Mouse (Mus musculus) midbrain, embryonic 14.5 days (tissue): ENCODE results near the gene Opn5. TPM values are rescaled to one million over a fixed set of nuclear protein-coding genes. Genes with fewer than 3 reads are reported as not detected.

Experiments used
- ATAC-seq: fragments of 200-750 bp; cut with Nextera tagmentation; 2 replicates; pipeline ENCODE4 v1.8.0; 2017; ENCODE audit warnings: moderate number of reproducible peaks, moderate library complexity; ENCODE audit not compliant: low FRiP score, low TSS enrichment
- DNase-seq: peaks from one replicate; pipeline ENCODE4 v3.0.0-alpha.2; 2015
- H3K27ac ChIP-seq: fragments of 300-500 bp; sonication (generic); replicated peaks from 2 replicates; pipeline ENCODE4 v1.5.1; 2014; ENCODE audit warnings: mild to moderate bottlenecking, low read depth, low read length, moderate library complexity
- H3K27me3 ChIP-seq: fragments of 300-500 bp; sonication (generic); 2 replicates; pipeline ENCODE4 v1.6.1; 2014; ENCODE audit warnings: low read length, control low read depth, mixed read lengths; ENCODE audit not compliant: control insufficient read depth, insufficient read depth
- H3K36me3 ChIP-seq: fragments of 300-500 bp; sonication (generic); 2 replicates; pipeline ENCODE4 v1.6.1; 2014; ENCODE audit warnings: low read length, control low read depth; ENCODE audit not compliant: control insufficient read depth, insufficient read depth
- H3K4me1 ChIP-seq: fragments of 300-500 bp; sonication (generic); 2 replicates; pipeline ENCODE4 v1.6.1; 2014; ENCODE audit warnings: mild to moderate bottlenecking, antibody characterized with exemption, low read length, control low read depth; ENCODE audit not compliant: control insufficient read depth, insufficient read depth
- H3K4me2 ChIP-seq: fragments of 300-500 bp; sonication (generic); 2 replicates; pipeline ENCODE4 v1.6.1; 2014; ENCODE audit warnings: mild to moderate bottlenecking, low read length, moderate library complexity
- H3K4me3 ChIP-seq: fragments of 300-500 bp; sonication (generic); replicated peaks from 2 replicates; pipeline ENCODE4 v1.5.1; 2014; ENCODE audit warnings: low read depth, low read length
- H3K9ac ChIP-seq: fragments of 300-500 bp; sonication (generic); replicated peaks from 2 replicates; pipeline ENCODE4 v1.6.1; 2014; ENCODE audit warnings: mild to moderate bottlenecking, low read length, moderate library complexity
- H3K9me3 ChIP-seq: fragments of 300-500 bp; sonication (generic); 2 replicates; pipeline ENCODE4 v1.6.1; 2016; ENCODE audit warnings: low read length, control low read depth, mixed read lengths; ENCODE audit not compliant: control insufficient read depth
- WGBS: fragments of 180-500 bp; shearing (Covaris S2); extraction: QIAGEN DNeasy Blood & Tissue Kit; methylation state at CpG from one replicate; pipeline ENCODE4 v1.1.7; 2014; 5-methylcytosine and 5-hydroxymethylcytosine counted together
- polyA plus RNA-seq: library from polyadenylated mRNA; unstranded; fragments of >200 nt; fragmentation: Nextera tagmentation; extraction: Ambion mirVana; gene quantifications from 2 replicates; pipeline ENCODE4 v1.2.1, GENCODE M21; 2014

Gene Opn5
- polyA plus RNA-seq, 1 experiment from 2014 or later: 0.29 TPM

- ATAC-seq (peak; percentile 25; the same call in 1 of the 2 replicates), DNase-seq (no peak)
- peaks cover 9% of the 10 kb centered on the region for H3K4me1 ChIP-seq
- no peaks in the 10 kb centered on the region for H3K36me3 ChIP-seq
- no peaks in the 10 kb centered on the region for H3K9me3 ChIP-seq
- no peaks in the 10 kb centered on the region for H3K27me3 ChIP-seq
- no peak overlapping the region for H3K4me2 ChIP-seq
- H3K9ac ChIP-seq: no peak overlapping the region
- peak overlapping the region; percentile 65; the same call in 1 of the 2 replicates for H3K27ac ChIP-seq
- WGBS: 69% methylated on average over 2 of the region's 2 CpGs
- H3K4me3 ChIP-seq: no peak overlapping the region
Observed at GRCm38 (mm10) chr17:42583029-42583331, 28.2 kb downstream of the Opn5 start.

GRCm38 (mm10) chr17:42582281-42583028, 28.7 kb downstream of the Opn5 start:
- WGBS: 3% methylated on average over 1 of the region's 1 CpGs
- DNase-seq (peak; percentile 81), ATAC-seq (peak; percentile 83)
- Histone ChIP-seq H3K27ac (peak overlapping the region; percentile 65; the same call in 1 of the 2 replicates), H3K36me3 (no peaks in the 10 kb centered on the region), H3K9ac (no peak overlapping the region), H3K27me3 (no peaks in the 10 kb centered on the region), H3K4me1 (peaks cover 9% of the 10 kb centered on the region), H3K4me3 (no peak overlapping the region), H3K9me3 (no peaks in the 10 kb centered on the region), H3K4me2 (no peak overlapping the region)

DNA sequence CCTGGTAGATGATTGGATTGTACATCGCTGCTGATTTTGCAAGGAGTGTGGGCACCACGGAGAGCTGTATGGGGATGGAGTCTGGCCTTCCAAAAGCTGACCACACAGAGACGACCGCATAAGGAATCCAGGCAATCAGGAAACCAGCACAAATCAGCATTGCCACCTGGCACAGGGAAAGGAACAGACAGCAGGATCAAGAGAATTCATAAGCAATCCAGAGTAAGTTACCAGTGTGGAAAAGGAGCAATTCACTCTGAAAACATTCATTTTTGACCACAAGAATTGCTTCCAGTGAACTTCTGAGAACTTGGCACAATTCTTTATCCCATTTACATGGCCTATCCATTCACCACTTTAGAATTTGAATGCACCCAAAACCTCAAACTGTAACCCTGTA, 30.6 kb downstream of the Opn5 start:
- H3K4me2 ChIP-seq: no peak overlapping the region
- ATAC-seq: no peak
- H3K9me3 ChIP-seq: no peaks in the 10 kb centered on the region
- H3K36me3 ChIP-seq: no peaks in the 10 kb centered on the region
- peaks cover 9% of the 10 kb centered on the region for H3K4me1 ChIP-seq
- no peak overlapping the region for H3K4me3 ChIP-seq
- WGBS: 82% methylated on average over 4 of the region's 4 CpGs
- no peak overlapping the region for H3K27ac ChIP-seq
- DNase-seq: no peak
- H3K27me3 ChIP-seq: no peaks in the 10 kb centered on the region
- H3K9ac ChIP-seq: no peak overlapping the region

GRCm38 (mm10) chr17:42580196-42580595, 31.0 kb downstream of the Opn5 start:
- no peak for ATAC-seq

DNA sequence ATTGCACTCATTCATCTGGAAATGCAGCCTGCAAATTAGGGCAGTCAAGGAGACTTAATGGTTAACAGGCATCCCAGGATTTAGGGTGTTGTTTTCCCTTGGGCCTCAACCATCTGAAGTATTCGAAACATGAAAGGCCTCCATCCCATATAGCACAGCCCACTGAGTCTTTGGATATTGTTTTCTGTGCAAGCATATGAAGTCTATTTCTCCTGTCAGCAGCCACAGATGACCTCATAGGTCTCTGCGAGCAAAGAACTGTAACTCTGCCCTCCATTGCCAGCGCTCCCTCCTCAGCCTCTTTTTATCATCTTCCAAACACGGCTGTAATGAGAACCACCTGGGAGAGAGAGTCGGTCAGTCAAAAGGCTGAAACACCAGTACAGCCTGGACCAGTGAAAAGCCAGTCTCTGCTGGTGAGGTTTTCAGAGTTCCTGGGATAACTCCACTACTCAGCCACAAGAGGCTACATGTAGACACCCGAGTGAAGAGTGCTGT, 34.5 kb downstream of the Opn5 start:
- Histone ChIP-seq H3K4me2 (no peak overlapping the region), H3K9ac (no peak overlapping the region), H3K36me3 (no peaks in the 10 kb centered on the region), H3K9me3 (no peaks in the 10 kb centered on the region), H3K4me1 (no peaks in the 10 kb centered on the region), H3K4me3 (no peak overlapping the region), H3K27ac (no peak overlapping the region), H3K27me3 (no peaks in the 10 kb centered on the region)
- DNase-seq (no peak), ATAC-seq (no peak)
- 72% methylated on average over 6 of the region's 6 CpGs for WGBS

More at GRCm38 (mm10) chr17:42580196-42580595, 31.0 kb downstream of the Opn5 start:
- Histone ChIP-seq H3K4me2 (no peak overlapping the region), H3K27me3 (no peaks in the 10 kb centered on the region), H3K9me3 (no peaks in the 10 kb centered on the region), H3K36me3 (no peaks in the 10 kb centered on the region), H3K27ac (no peak overlapping the region), H3K4me1 (peaks cover 9% of the 10 kb centered on the region), H3K9ac (no peak overlapping the region), H3K4me3 (no peak overlapping the region)
- DNase-seq: no peak
- WGBS: 96% methylated on average over 3 of the region's 3 CpGs

DNA sequence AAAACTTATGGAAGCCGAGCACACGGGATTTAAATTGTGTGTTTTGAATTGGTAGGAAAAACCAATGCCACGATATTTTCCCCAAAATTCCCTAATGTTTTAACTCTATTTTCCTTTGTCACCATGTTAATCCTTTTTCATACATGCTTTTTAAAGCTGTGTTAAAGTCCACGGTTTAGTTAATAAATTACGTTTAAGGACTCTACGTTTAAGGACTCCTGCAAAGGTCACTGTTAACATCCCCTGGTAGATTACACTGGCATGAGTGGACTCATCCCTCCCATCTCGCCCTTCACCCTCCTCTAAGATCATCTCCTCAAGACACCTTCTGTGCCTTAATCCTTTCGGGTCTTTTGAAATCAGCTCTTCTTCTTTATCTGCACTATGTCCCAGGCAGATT, 37.4 kb downstream of the Opn5 start:
- DNase-seq (no peak), ATAC-seq (no peak)
- Histone ChIP-seq H3K9ac (no peak overlapping the region), H3K4me2 (no peak overlapping the region), H3K9me3 (no peaks in the 10 kb centered on the region), H3K27ac (no peak overlapping the region), H3K4me1 (no peaks in the 10 kb centered on the region), H3K27me3 (no peaks in the 10 kb centered on the region), H3K36me3 (no peaks in the 10 kb centered on the region), H3K4me3 (no peak overlapping the region)
- WGBS: 77% methylated on average over 8 of the region's 8 CpGs

- H3K9ac ChIP-seq: no peak overlapping the region
- H3K36me3 ChIP-seq: no peaks in the 10 kb centered on the region
- H3K4me3 ChIP-seq: no peak overlapping the region
- H3K9me3 ChIP-seq: no peaks in the 10 kb centered on the region
- no peaks in the 10 kb centered on the region for H3K4me1 ChIP-seq
- H3K4me2 ChIP-seq: no peak overlapping the region
- DNase-seq (no peak), ATAC-seq (no peak)
- H3K27me3 ChIP-seq: no peaks in the 10 kb centered on the region
- WGBS: 91% methylated on average over 2 of the region's 2 CpGs
- H3K27ac ChIP-seq: no peak overlapping the region
Observed at GRCm38 (mm10) chr17:42549578-42549977, 61.6 kb downstream of the Opn5 start.

DNA sequence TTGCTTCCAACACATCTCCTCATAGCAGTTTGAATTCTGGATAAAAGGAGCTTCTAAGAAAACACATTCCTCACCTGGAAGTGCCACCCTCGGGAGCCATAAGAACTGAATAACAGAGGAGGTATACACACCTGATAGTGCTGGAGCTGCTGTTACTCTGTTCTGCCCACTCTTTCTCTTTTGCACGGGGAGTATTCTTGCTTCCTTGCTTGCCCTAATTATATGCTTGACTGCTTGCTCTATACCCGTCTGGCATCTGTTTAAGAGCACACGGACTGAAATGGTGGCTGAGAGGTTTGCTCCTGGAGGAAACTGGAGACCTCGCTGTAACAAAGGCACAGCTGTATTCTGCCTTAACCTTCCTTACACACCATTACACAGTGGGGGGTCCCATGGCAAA, 81.0 kb downstream of the Opn5 start:
- no peak for ATAC-seq
- no peak overlapping the region for H3K4me3 ChIP-seq
- no peaks in the 10 kb centered on the region for H3K27me3 ChIP-seq
- no peak overlapping the region for H3K4me2 ChIP-seq
- H3K27ac ChIP-seq: no peak overlapping the region
- WGBS: 31% methylated on average over 5 of the region's 5 CpGs
- no peak overlapping the region for H3K9ac ChIP-seq
- H3K4me1 ChIP-seq: no peaks in the 10 kb centered on the region
- no peaks in the 10 kb centered on the region for H3K9me3 ChIP-seq
- no peak for DNase-seq
- H3K36me3 ChIP-seq: no peaks in the 10 kb centered on the region
